Mouse (Mus musculus): ENCODE data around the gene Acsl4. TPM values are rescaled to one million over a fixed set of nuclear protein-coding genes. Genes with fewer than 3 reads are reported as not detected.

Gene Acsl4
- polyA plus RNA-seq, 1 experiment from 2014 or later: 13.5 TPM

DNA sequence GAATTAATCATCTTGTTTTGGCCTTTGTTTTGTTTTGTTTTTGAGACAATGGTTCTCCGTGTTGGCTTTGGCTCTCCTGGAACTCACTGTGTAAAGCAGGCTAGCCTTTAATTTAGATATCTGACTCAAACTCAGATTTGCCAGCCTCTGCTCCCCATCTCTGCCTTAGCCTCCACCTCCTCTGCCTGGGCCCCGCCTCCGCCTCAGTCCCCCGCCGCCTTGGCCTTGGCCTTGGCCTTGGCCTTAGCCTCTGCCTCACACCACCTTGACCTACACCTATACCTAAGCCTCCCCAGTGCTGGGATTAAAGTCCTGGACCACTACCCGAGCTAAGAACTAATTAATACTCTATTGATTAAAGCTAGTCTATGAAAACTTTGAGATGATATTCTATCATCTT, 2.2 kb downstream of the Acsl4 start:
- Histone ChIP-seq H3K4me1 (replicated peaks) (no peaks in the 10 kb centered on the region), H3K4me3 (no peak overlapping the region), H3K36me3 (no peaks in the 10 kb centered on the region), H3K27me3 (no peaks in the 10 kb centered on the region), H3K4me2 (no peak overlapping the region), H3K27ac (no peak overlapping the region), H3K9me3 (replicated peaks) (no peaks in the 10 kb centered on the region), H3K9ac (no peak overlapping the region)
- WGBS: 79% methylated on average over 6 of the region's 6 CpGs
- no peak for ATAC-seq (replicated peaks; ENCODE audit: insufficient number of reproducible peaks, insufficient read depth, low FRiP score, low read depth)

DNA sequence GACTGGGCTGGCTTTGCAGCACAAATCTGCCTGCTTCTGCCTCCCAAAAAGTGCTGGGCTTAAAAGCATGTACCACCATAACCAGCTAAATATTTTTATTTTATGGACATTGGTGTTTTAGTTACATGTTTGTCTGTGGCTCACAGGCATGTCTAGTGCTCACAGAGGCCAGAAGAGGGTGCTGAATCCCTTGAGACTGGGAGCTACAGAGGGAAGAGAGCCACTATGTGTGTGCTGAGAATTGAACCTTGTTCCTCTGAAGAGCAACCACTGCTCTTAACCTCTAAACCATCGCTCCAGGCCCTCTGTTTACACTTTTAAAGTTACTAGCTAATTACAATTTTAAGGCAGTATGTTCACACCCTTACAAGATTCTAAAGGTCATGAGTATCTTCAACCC, 2.7 kb downstream of the Acsl4 start:
- no peak for ATAC-seq (replicated peaks; ENCODE audit: insufficient number of reproducible peaks, insufficient read depth, low FRiP score, low read depth)
- 88% methylated on average over 1 of the region's 1 CpGs for WGBS
- Histone ChIP-seq H3K27me3 (no peaks in the 10 kb centered on the region), H3K36me3 (no peaks in the 10 kb centered on the region), H3K9ac (no peak overlapping the region), H3K4me2 (no peak overlapping the region), H3K4me3 (no peak overlapping the region), H3K27ac (no peak overlapping the region), H3K9me3 (replicated peaks) (no peaks in the 10 kb centered on the region), H3K4me1 (replicated peaks) (no peaks in the 10 kb centered on the region)

DNA sequence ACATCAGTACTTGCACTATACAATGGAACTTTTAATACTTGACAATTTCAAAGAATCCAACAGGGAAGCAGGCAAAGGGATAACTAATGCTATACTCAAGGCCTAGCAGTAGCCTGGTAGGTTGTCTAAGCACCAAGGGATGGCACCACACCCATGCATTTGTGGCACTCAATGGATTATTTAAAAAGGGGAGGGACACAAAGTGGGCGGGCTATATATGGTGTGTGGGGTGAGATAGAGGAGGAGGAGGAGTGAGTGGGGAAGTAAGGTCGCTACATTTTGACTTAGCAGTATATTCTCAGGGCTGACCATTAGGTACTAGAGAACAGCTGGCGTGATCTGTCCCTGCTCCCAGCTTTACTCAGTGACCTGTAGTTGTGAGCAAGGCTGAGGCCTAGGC, 5.4 kb downstream of the Acsl4 start:
- Histone ChIP-seq H3K4me1 (replicated peaks) (no peaks in the 10 kb centered on the region), H3K27me3 (no peaks in the 10 kb centered on the region), H3K4me3 (no peak overlapping the region), H3K27ac (no peak overlapping the region), H3K9ac (no peak overlapping the region), H3K36me3 (no peaks in the 10 kb centered on the region), H3K4me2 (no peak overlapping the region), H3K9me3 (replicated peaks) (no peaks in the 10 kb centered on the region)
- WGBS: 82% methylated on average over 3 of the region's 3 CpGs
- no peak for ATAC-seq (replicated peaks; ENCODE audit: insufficient number of reproducible peaks, insufficient read depth, low FRiP score, low read depth)

- Histone ChIP-seq H3K27me3 (no peaks in the 10 kb centered on the region), H3K9me3 (replicated peaks) (no peaks in the 10 kb centered on the region), H3K4me2 (no peak overlapping the region), H3K27ac (no peak overlapping the region), H3K4me1 (replicated peaks) (no peaks in the 10 kb centered on the region), H3K4me3 (no peak overlapping the region), H3K9ac (no peak overlapping the region), H3K36me3 (no peaks in the 10 kb centered on the region)
- ATAC-seq (replicated peaks; ENCODE audit: insufficient number of reproducible peaks, insufficient read depth, low FRiP score, low read depth): no peak
- 77% methylated on average over 6 of the region's 6 CpGs for WGBS
Observed at GRCm38 (mm10) chrX:142379894-142380293, 10.4 kb downstream of the Acsl4 start.

GRCm38 (mm10) chrX:142378048-142378447, 12.3 kb downstream of the Acsl4 start:
- Histone ChIP-seq H3K27ac (no peak overlapping the region), H3K27me3 (no peaks in the 10 kb centered on the region), H3K9me3 (replicated peaks) (no peaks in the 10 kb centered on the region), H3K4me1 (replicated peaks) (no peaks in the 10 kb centered on the region), H3K4me2 (no peak overlapping the region), H3K36me3 (no peaks in the 10 kb centered on the region), H3K4me3 (no peak overlapping the region), H3K9ac (no peak overlapping the region)
- ATAC-seq (replicated peaks; ENCODE audit: insufficient number of reproducible peaks, insufficient read depth, low FRiP score, low read depth): no peak
- 82% methylated on average over 6 of the region's 6 CpGs for WGBS

DNA sequence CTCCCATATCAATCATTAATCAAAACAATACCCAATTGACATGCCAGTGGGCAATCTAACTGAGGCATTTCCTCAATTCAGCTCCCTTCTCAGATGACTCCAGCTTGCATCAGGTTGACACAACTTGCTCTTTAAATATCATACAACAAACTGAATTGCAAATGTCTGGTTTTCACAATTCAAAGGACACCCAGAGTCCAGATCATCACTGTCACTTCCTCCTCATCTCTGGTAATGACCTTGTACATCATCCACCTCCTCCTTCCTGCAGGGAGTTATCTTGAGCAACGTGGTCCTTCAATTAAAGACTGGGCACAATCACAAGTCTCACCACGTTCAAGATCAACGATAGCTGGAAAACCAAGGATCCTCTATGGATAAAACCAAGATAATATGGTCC, 13.0 kb downstream of the Acsl4 start:
- Histone ChIP-seq H3K27ac (no peak overlapping the region), H3K4me3 (no peak overlapping the region), H3K9ac (no peak overlapping the region), H3K4me2 (no peak overlapping the region), H3K9me3 (replicated peaks) (no peaks in the 10 kb centered on the region), H3K4me1 (replicated peaks) (no peaks in the 10 kb centered on the region), H3K27me3 (no peaks in the 10 kb centered on the region), H3K36me3 (no peaks in the 10 kb centered on the region)
- WGBS: 64% methylated on average over 3 of the region's 3 CpGs
- no peak for ATAC-seq (replicated peaks; ENCODE audit: insufficient number of reproducible peaks, insufficient read depth, low FRiP score, low read depth)

- no peaks in the 10 kb centered on the region for H3K4me1 ChIP-seq (replicated peaks)
- WGBS: 60% methylated on average over 3 of the region's 3 CpGs
- H3K4me2 ChIP-seq: no peak overlapping the region
- H3K27me3 ChIP-seq: no peaks in the 10 kb centered on the region
- H3K36me3 ChIP-seq: no peaks in the 10 kb centered on the region
- no peak for ATAC-seq (replicated peaks; ENCODE audit: insufficient number of reproducible peaks, insufficient read depth, low FRiP score, low read depth)
- H3K4me3 ChIP-seq: no peak overlapping the region
- H3K9me3 ChIP-seq (replicated peaks): no peaks in the 10 kb centered on the region
- H3K9ac ChIP-seq: no peak overlapping the region
- no peak overlapping the region for H3K27ac ChIP-seq
Observed at GRCm38 (mm10) chrX:142376747-142377146, 13.6 kb downstream of the Acsl4 start.

DNA sequence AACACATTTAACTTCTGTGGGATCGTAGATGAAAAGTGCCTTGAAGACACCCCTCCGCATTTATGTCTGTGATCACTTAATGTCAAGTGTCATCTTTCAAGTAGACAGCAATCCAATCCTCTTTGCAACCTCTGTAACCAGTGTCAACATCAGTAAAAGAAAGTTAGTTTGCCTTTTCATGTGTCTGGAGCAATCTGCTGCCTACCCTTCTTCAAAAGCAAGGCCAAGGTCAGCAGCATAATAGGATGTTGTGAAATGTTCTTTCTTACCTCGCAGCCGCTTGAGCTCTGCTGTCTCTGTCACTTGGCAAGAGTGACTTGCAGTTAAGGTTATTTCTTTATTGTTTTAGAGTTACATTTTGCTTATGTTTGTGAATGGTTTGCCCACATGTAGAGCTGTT, 14.8 kb downstream of the Acsl4 start:
- Histone ChIP-seq H3K9ac (no peak overlapping the region), H3K4me3 (no peak overlapping the region), H3K9me3 (replicated peaks) (no peaks in the 10 kb centered on the region), H3K36me3 (no peaks in the 10 kb centered on the region), H3K27me3 (no peaks in the 10 kb centered on the region), H3K4me1 (replicated peaks) (no peaks in the 10 kb centered on the region), H3K27ac (no peak overlapping the region), H3K4me2 (no peak overlapping the region)
- no peak for ATAC-seq (replicated peaks; ENCODE audit: insufficient number of reproducible peaks, insufficient read depth, low FRiP score, low read depth)
- 91% methylated on average over 4 of the region's 4 CpGs for WGBS

DNA sequence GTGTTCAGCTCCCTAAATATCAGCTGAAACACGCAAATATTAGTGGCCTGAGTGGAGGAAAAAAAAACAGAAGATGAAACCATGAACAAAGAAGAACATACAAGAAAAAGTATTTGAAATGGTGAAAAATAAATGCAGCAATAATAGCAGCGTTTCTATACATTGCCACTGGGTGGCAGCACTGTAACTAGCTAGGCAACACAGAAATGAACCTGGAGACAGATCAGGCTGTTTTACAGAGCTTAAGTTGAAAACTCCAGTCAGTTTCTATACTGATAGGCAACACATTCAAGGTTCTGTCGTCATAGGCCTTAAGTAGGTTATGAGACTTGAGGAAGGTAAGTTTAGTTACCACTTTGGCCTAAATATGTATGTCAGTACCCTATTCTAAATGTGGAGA, 17.9 kb downstream of the Acsl4 start:
- WGBS: 9% methylated on average over 3 of the region's 3 CpGs
- H3K4me1 ChIP-seq (replicated peaks): no peaks in the 10 kb centered on the region
- ATAC-seq (replicated peaks; ENCODE audit: insufficient number of reproducible peaks, insufficient read depth, low FRiP score, low read depth): no peak

DNA sequence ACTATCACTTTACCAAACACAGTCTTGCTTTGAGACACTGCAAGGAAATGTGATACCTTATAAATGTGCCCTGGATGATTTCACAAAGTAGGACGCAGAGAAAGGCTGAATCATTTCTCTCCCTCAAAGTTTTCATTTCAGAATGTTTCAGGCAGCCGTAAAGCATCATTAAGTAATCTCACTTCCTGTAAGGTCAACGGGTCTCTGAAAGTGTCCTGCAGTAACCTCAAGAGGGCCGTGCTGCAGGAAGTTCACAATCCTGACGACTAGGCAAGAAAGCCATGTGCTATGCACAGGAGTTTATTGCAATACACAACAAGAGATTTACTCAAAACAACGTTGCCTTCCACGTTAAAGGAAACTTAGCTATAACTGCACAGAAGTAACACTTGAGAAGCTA, 20.4 kb downstream of the Acsl4 start:
- Histone ChIP-seq H3K4me1 (replicated peaks) (no peaks in the 10 kb centered on the region), H3K36me3 (no peaks in the 10 kb centered on the region), H3K4me3 (no peak overlapping the region), H3K9ac (no peak overlapping the region), H3K27ac (no peak overlapping the region), H3K9me3 (replicated peaks) (no peaks in the 10 kb centered on the region), H3K27me3 (no peaks in the 10 kb centered on the region), H3K4me2 (no peak overlapping the region)
- WGBS: 41% methylated on average over 7 of the region's 7 CpGs
- ATAC-seq (replicated peaks; ENCODE audit: insufficient number of reproducible peaks, insufficient read depth, low FRiP score, low read depth): no peak

More for the DNA sequence above, 17.9 kb downstream of the Acsl4 start:
- Histone ChIP-seq H3K4me3 (no peak overlapping the region), H3K27ac (no peak overlapping the region), H3K9ac (no peak overlapping the region), H3K27me3 (no peaks in the 10 kb centered on the region), H3K4me2 (no peak overlapping the region), H3K9me3 (replicated peaks) (no peaks in the 10 kb centered on the region), H3K36me3 (no peaks in the 10 kb centered on the region)

- no peak overlapping the region for H3K27ac ChIP-seq
- H3K4me2 ChIP-seq: no peak overlapping the region
- no peak overlapping the region for H3K9ac ChIP-seq
- no peaks in the 10 kb centered on the region for H3K27me3 ChIP-seq
- 94% methylated on average over 1 of the region's 1 CpGs for WGBS
- no peaks in the 10 kb centered on the region for H3K36me3 ChIP-seq
- H3K4me3 ChIP-seq: no peak overlapping the region
- no peaks in the 10 kb centered on the region for H3K9me3 ChIP-seq (replicated peaks)
- H3K4me1 ChIP-seq (replicated peaks): no peaks in the 10 kb centered on the region
- ATAC-seq (replicated peaks; ENCODE audit: insufficient number of reproducible peaks, insufficient read depth, low FRiP score, low read depth): no peak
Observed at GRCm38 (mm10) chrX:142363882-142364281, 26.5 kb downstream of the Acsl4 start.

- H3K9ac ChIP-seq: no peak overlapping the region
- H3K4me2 ChIP-seq: no peak overlapping the region
- no peaks in the 10 kb centered on the region for H3K9me3 ChIP-seq (replicated peaks)
- no peaks in the 10 kb centered on the region for H3K36me3 ChIP-seq
- no peaks in the 10 kb centered on the region for H3K4me1 ChIP-seq (replicated peaks)
- ATAC-seq (replicated peaks; ENCODE audit: insufficient number of reproducible peaks, insufficient read depth, low FRiP score, low read depth): no peak
- no peak overlapping the region for H3K27ac ChIP-seq
- no peak overlapping the region for H3K4me3 ChIP-seq
- 61% methylated on average over 7 of the region's 7 CpGs for WGBS
- no peaks in the 10 kb centered on the region for H3K27me3 ChIP-seq
Observed at GRCm38 (mm10) chrX:142359031-142359430, 31.3 kb downstream of the Acsl4 start.

GRCm38 (mm10) chrX:142358427-142358826, 31.9 kb downstream of the Acsl4 start:
- Histone ChIP-seq H3K4me1 (replicated peaks) (no peaks in the 10 kb centered on the region), H3K4me2 (no peak overlapping the region), H3K9ac (no peak overlapping the region), H3K36me3 (no peaks in the 10 kb centered on the region), H3K27me3 (no peaks in the 10 kb centered on the region), H3K4me3 (no peak overlapping the region), H3K27ac (no peak overlapping the region), H3K9me3 (replicated peaks) (no peaks in the 10 kb centered on the region)
- 75% methylated on average over 5 of the region's 5 CpGs for WGBS
- no peak for ATAC-seq (replicated peaks; ENCODE audit: insufficient number of reproducible peaks, insufficient read depth, low FRiP score, low read depth)
